Mouse (Mus musculus): ENCODE results near the gene Rfx7.
"Not testable (repeated sequence)": the region's sequence is repeated elsewhere in the genome, so short reads cannot be mapped to it uniquely, and the experiment has no call there.

Gene Rfx7

GRCm38 (mm10) chr9:72639843-72640621 lies 108.0 kb downstream of the Rfx7 start:
- DNase-seq (ENCODE audit: low spot score in 2 of 2) = peak; percentile 60 to 62

GRCm38 (mm10) chr9:72640642-72641041 lies 108.6 kb downstream of the Rfx7 start:
- DNase-seq (ENCODE audit: low spot score in 2 of 2) = no peak

- DNase-seq (ENCODE audit: low spot score in 2 of 2) = no peak
Observed at GRCm38 (mm10) chr9:72641093-72641680, 109.1 kb downstream of the Rfx7 start.

GRCm38 (mm10) chr9:72642756-72643447 lies 110.9 kb downstream of the Rfx7 start:
- DNase-seq (ENCODE audit: low spot score in 2 of 2) = not testable (repeated sequence)

GRCm38 (mm10) chr9:72643651-72644417 lies 111.8 kb downstream of the Rfx7 start:
- DNase-seq (ENCODE audit: low spot score in 2 of 2) = no peak

GRCm38 (mm10) chr9:72644418-72645110 lies 112.5 kb downstream of the Rfx7 start:
- DNase-seq (ENCODE audit: low spot score in 2 of 2) = no peak

- no peak for DNase-seq (ENCODE audit: low spot score in 2 of 2)
Observed at GRCm38 (mm10) chr9:72649781-72650180, 117.7 kb downstream of the Rfx7 start.

GRCm38 (mm10) chr9:72652961-72653360 lies 120.9 kb downstream of the Rfx7 start:
- DNase-seq (ENCODE audit: low spot score in 2 of 2) = no peak

GRCm38 (mm10) chr9:72653533-72653932 lies 121.5 kb downstream of the Rfx7 start:
- DNase-seq (ENCODE audit: low spot score in 2 of 2) = no peak

GRCm38 (mm10) chr9:72654593-72655242 lies 122.7 kb downstream of the Rfx7 start:
- peak in 1 of 2 experiments; percentile 48 for DNase-seq (ENCODE audit: low spot score in 2 of 2)

GRCm38 (mm10) chr9:72655602-72656001 lies 123.6 kb downstream of the Rfx7 start:
- DNase-seq (ENCODE audit: low spot score in 2 of 2) = no peak

GRCm38 (mm10) chr9:72656491-72656890 lies 124.5 kb downstream of the Rfx7 start:
- DNase-seq (ENCODE audit: low spot score in 2 of 2) = no peak

- no peak for DNase-seq (ENCODE audit: low spot score in 2 of 2)
Observed at GRCm38 (mm10) chr9:72656940-72657339, 124.9 kb downstream of the Rfx7 start.

- DNase-seq (ENCODE audit: low spot score in 2 of 2) = no peak
Observed at GRCm38 (mm10) chr9:72657694-72658093, 125.7 kb downstream of the Rfx7 start.

GRCm38 (mm10) chr9:72660139-72660538 lies 128.1 kb downstream of the Rfx7 start:
- DNase-seq (ENCODE audit: low spot score in 2 of 2) = no peak

- DNase-seq (ENCODE audit: low spot score in 2 of 2) = no peak
Observed at GRCm38 (mm10) chr9:72660911-72661310, 128.9 kb downstream of the Rfx7 start.

GRCm38 (mm10) chr9:72661561-72661894 lies 129.5 kb downstream of the Rfx7 start:
- no peak for DNase-seq (ENCODE audit: low spot score in 2 of 2)

- DNase-seq (ENCODE audit: low spot score in 2 of 2) = peak; percentile 89 to 94
Observed at GRCm38 (mm10) chr9:72661895-72662661, 130.0 kb downstream of the Rfx7 start, which contains the start of gene Nedd4. Nedd4 (plus strand) TSS chr9:72662346.

- peak; percentile 71 to 75 for DNase-seq (ENCODE audit: low spot score in 2 of 2)
Observed at GRCm38 (mm10) chr9:72662691-72663533, 130.9 kb downstream of the Rfx7 start.
